In the genomic region with DNA sequence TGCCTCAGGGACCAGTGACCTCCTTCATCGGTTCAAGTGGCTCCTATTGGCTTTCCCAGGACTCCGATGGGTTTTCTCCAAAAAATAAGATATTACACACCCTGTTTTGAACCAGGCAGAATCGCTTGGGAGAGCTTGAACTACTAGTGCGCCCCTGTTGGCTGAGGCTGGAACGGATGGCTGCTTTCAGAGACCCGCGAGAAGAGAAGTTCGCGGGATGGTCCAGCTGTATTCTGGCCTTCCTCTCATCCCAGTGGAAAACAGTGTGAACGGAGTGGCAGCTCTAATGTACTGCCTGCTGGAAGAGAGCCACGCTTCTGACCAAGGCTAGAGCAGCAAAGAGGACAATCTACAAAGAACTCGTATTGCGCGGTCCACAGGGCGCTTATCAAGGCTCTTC, we compare ENCODE assay signal across 8 mouse cellular contexts. TPM values are rescaled to one million over a fixed set of nuclear protein-coding genes. Genes with fewer than 3 reads are reported as not detected.
DNase-seq lines count a peak whose midpoint lies in the region; ATAC-seq and TF ChIP-seq lines count a peak whose summit lies in the region.

No protein-coding gene starts in this region.

- H3K4me1 ChIP-seq in hindbrain, embryonic 10.5 days (replicated peaks): peaks cover 24% of the 10 kb centered on the region
- peaks cover 8% of the 10 kb centered on the region for H3K4me1 ChIP-seq in hindbrain, embryonic 13.5 days (replicated peaks)
- no peaks in the 10 kb centered on the region for H3K4me1 ChIP-seq in cortical plate, adult 2 months (ENCODE audit: control insufficient read depth, insufficient read depth, low read length)

- no peak overlapping the region for H3K4me2 ChIP-seq in hindbrain, embryonic 13.5 days

- H3K9ac ChIP-seq in hindbrain, embryonic 13.5 days: no peak overlapping the region

- no peak for TF ChIP-seq POLR2A in cortical plate, adult 2 months (IDR thresholded peaks at IDR 0.05; ENCODE audit: extremely low read depth, insufficient read depth, low read length)

- peak overlapping the region; percentile 32 for H3K4me3 ChIP-seq in hindbrain, embryonic 10.5 days
- no peak overlapping the region for H3K4me3 ChIP-seq in hindbrain, embryonic 13.5 days
- no peak overlapping the region for H3K4me3 ChIP-seq in cortical plate, adult 2 months (ENCODE audit: insufficient read depth, low read length)

- no peaks in the 10 kb centered on the region for H3K36me3 ChIP-seq in hindbrain, embryonic 10.5 days
- no peaks in the 10 kb centered on the region for H3K36me3 ChIP-seq in hindbrain, embryonic 13.5 days

- intact Hi-C loops in heart, postnatal 10 days (cut with DNase I): no loop called here

- DNase-seq in hindbrain, embryonic 10.5 days (ENCODE audit: low spot score): peak; percentile 69
- DNase-seq in heart, postnatal 10 days: peak; percentile 34 to 72
- DNase-seq in natural killer cell, adult 2 months (ENCODE audit: low spot score in 2 of 2): no peak
- DNase-seq in frontal cortex, postnatal 36 days (ENCODE audit: low spot score in 2 of 2): no peak
- DNase-seq in MN1 (ENCODE audit: low spot score): no peak

- ATAC-seq in hindbrain, embryonic 13.5 days (ENCODE audit: low FRiP score): no peak
- peak; percentile 68; the same call in 1 of the 2 replicates for ATAC-seq in megakaryocyte-erythroid progenitor cell, adult 5-6 weeks (replicated peaks; ENCODE audit: low FRiP score, low TSS enrichment, poor library complexity, severe bottlenecking)

- 3% methylated on average over 15 of the region's 15 CpGs for WGBS in hindbrain, embryonic 10.5 days
- WGBS in hindbrain, embryonic 13.5 days: 2% methylated on average over 15 of the region's 15 CpGs

- no peak overlapping the region for H3K27ac ChIP-seq in hindbrain, embryonic 10.5 days
- no peak overlapping the region for H3K27ac ChIP-seq in hindbrain, embryonic 13.5 days
- H3K27ac ChIP-seq in cortical plate, adult 2 months (ENCODE audit: insufficient read depth, low read length): no peak overlapping the region

- H3K9me3 ChIP-seq in hindbrain, embryonic 10.5 days: no peaks in the 10 kb centered on the region
- no peaks in the 10 kb centered on the region for H3K9me3 ChIP-seq in hindbrain, embryonic 13.5 days

- TF ChIP-seq CTCF in cortical plate, adult 2 months (IDR thresholded peaks at IDR 0.05; ENCODE audit: extremely low read depth, insufficient read depth, low read length): peak; percentile 11; the same call in 1 of the 2 replicates

- peaks cover 100% of the 10 kb centered on the region for H3K27me3 ChIP-seq in hindbrain, embryonic 10.5 days (ENCODE audit: insufficient read depth, poor library complexity, severe bottlenecking)
- peaks cover 99% of the 10 kb centered on the region for H3K27me3 ChIP-seq in hindbrain, embryonic 13.5 days

RNA-seq across cellular contexts. Expression of a gene that starts 8.4 kb away (rescaled TPM):
- polyA plus RNA-seq in hindbrain, embryonic 10.5 days (2016; fragmentation: Nextera tagmentation; extraction: Ambion mirVana): 5.4 and 5.6 TPM in 2 replicates
- polyA plus RNA-seq in hindbrain, embryonic 13.5 days (2015; fragmentation: Nextera tagmentation; extraction: Ambion mirVana): 1.0 and 1.1 TPM in 2 replicates
- polyA plus RNA-seq in cortical plate, adult 2 months (2012; rRNA removed): 0.36 and 0.48 TPM in 2 replicates
- under 1 TPM; 0.40 to 0.48 TPM for total RNA-seq in heart, postnatal 10 days (2021)
- 0.27 TPM in 1 of 2 replicates, not detected in the other for total RNA-seq in megakaryocyte-erythroid progenitor cell, adult 5-6 weeks (2014; fragmentation: Nextera tagmentation)
- not detected in 2 replicates for total RNA-seq in megakaryocyte-erythroid progenitor cell, adult 5-6 weeks (2017)

Comparison
In these comparisons a context has a peak if more than half of its experiments do, and no peak if none do; other contexts are left out.
1. DNase-seq: peak in hindbrain, embryonic 10.5 days (single experiment) and heart, postnatal 10 days (2 of 2); none in natural killer cell, adult 2 months (0 of 2), frontal cortex, postnatal 36 days (0 of 2) and MN1 (single experiment).